Mouse (Mus musculus) G1E (cell line): ENCODE measurements at regions not wholly inside any gene's neighbourhood (a gene's known extent, or its start where the extent isn't known, plus 50 kb on each side); places are given as distances from the start of the nearest gene placed in this dataset.

ENCODE experiments used
- CTCF ChIP-seq: IDR thresholded peaks from 2 replicates; pipeline ENCODE4 v1.5.1; 2012; ENCODE audit warnings: low read depth, low read length, inconsistent platforms, mixed read lengths
- GATA1 ChIP-seq: IDR thresholded peaks from 2 replicates; pipeline ENCODE4 v1.6.1; 2012; ENCODE audit warnings: borderline replicate concordance, low read length, inconsistent platforms, mixed read lengths
- TAL1 ChIP-seq: conservative IDR thresholded peaks from 2 replicates; pipeline ENCODE4 v1.6.1; 2012; ENCODE audit warnings: low read depth, low read length, inconsistent platforms, mixed read lengths

DNA sequence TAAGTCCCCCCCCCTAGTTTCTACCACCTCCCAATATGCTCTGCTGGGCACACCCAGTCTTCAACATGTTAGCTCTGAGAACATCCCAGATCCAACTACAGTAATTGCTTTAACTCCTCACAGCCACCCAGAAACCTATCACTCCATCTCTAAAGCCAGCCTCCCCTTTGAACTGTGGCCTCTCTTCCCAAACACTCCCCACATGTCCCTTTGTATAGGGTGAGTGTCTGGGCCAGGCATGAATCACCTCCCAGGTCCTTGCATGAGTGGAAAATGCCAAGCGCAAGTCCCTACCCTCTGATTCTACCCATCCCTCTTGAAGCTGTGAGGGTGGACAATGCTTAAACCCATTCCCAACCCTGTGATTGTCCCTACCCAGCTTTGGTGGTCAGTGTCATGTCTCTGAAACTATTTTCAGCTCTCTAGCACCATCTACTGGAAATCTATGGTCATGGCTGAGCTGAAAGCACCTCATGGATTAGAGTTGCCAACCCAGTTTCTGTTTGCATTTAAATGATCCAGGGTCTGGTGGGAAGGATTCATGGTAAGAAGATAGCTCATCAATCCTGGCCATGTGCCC is 162.6 kb upstream of the Nckap5 start:
- TF ChIP-seq CTCF = no peak
- TF ChIP-seq TAL1 = no peak
- TF ChIP-seq GATA1 = no peak
